Mouse (Mus musculus) layer of hippocampus, postnatal 10 days (tissue): ENCODE results near the gene Gm17727. TPM values are rescaled to one million over a fixed set of nuclear protein-coding genes. Genes with fewer than 3 reads are reported as not detected.
"Not testable (repeated sequence)": the region's sequence is repeated elsewhere in the genome, so short reads cannot be mapped to it uniquely, and the experiment has no call there.

Experiments
- DNase-seq, 2 experiments: peaks; one replicate each; pipeline ENCODE4 v3.0.0; 2021; ENCODE audit warnings: low spot score in 2 of 2
- long read RNA-seq: library from polyadenylated mRNA; stranded (forward); transcript quantifications from one replicate; pipeline ENCODE4 v2.0.0, GENCODE M21; 2023
- total RNA-seq, 2 experiments: library from RNA; stranded (reverse); gene quantifications; 2 replicates each; pipeline ENCODE4 v1.2.3; 2021

Gene Gm17727
- not detected for total RNA-seq
- long read RNA-seq = 0 reads

DNA sequence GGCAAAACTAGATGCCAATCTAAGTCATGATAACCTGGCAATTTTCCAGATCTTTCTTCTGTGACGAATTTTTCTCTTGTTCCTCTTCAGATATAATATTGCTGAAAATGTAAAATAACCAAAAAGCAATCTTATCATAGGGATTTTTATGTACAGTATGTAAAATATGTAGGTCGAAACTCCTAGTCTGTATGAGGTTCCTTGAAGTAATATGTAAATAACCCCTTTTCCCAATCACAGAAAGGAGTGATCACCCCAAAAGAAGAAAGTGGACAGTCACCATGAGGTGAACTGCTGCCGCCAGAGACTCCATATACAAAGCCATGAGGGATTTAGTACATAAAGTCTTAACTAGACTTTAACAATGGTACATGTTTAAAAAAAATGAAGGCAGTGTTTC, at the start of gene Gm17727:
TSS of gene Gm17727 (minus strand) at position 101 of the 400 bp plus-strand sequence.
- DNase-seq = no peak

DNA sequence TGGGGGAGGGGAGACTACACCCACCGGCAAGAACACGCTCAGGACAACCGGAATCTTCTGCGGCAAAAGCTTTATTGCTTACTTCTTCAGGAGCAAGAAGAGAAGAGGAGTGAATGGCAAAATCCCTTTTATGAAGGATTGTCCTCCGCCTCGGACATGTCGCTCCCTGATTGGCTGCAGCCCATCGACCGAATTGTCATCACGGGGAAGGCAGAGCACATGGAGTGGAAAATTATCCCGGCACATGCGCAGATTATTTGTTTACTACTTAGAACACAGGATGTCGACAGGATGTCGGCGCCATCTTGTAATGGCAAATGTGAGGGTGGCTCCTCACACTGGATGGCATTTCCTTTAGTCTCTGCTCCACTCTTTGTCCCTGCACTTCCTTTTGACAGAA, 40.0 kb upstream of the Gm17727 start:
- not testable (repeated sequence) for DNase-seq

DNA sequence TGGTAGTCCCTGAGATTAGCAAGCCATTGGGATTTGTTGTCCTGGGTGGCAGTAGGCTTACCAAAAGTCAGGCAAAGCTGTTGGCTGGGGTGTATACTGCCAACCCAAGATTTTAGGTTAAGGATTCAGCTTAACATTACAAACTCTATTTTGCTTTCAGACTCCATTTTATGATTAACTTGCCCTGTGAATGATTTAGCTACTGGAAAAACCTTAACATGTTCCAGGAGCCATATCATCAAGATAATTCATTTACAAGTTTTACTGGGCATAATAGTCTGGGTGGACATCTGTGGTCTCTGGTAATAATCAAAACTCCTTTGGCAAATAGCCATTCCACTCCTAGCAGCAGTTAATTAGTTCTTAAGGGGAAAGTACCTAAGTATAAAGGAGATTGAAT, 20.2 kb upstream of the Gm17727 start:
- DNase-seq = no peak

DNA sequence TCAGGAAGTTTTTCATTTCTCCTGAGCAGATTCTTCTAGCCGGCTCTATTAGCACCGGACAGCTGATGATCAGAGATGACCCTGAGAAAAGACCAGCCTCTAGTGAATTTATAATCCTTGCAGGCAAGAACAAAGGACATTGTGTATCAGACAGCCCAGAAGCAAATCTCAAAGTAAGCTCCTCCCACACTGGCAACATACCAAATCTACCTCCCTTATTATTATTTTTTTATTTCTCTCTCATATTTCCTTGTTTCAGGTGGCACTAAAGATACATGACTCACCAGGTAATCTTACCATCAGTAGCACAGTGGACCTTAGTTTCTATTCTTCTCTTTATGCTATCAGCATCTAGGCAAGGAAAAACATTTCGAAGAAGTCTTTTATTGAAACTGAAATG, 12.1 kb upstream of the Gm17727 start, which contains the start of the genes Gm27235 and D730048I06Rik:
TSS of gene Gm27235 (minus strand) at position 101 of the 400 bp plus-strand sequence.
TSS of gene D730048I06Rik (minus strand) at position 112 of the 400 bp plus-strand sequence.
- DNase-seq = no peak

DNA sequence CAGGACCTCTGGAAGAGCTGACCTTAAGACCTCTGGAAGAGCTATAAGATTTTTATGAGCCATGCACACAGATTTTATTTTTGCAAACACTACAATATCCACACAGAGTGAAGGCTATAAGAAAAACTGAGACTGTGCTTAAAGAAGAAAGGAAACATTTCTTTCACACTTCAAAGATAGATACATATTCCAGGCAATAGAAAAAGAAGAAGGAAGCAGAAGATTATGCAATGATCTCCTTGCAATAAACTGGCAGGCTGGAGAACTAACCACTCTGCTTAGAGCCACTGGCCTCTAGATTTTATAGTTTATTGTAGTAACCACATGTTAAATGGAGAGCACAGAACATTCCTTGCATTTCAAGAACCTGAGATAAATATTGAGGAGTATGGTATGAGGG, 21.1 kb downstream of the Gm17727 start:
- DNase-seq = no peak

DNA sequence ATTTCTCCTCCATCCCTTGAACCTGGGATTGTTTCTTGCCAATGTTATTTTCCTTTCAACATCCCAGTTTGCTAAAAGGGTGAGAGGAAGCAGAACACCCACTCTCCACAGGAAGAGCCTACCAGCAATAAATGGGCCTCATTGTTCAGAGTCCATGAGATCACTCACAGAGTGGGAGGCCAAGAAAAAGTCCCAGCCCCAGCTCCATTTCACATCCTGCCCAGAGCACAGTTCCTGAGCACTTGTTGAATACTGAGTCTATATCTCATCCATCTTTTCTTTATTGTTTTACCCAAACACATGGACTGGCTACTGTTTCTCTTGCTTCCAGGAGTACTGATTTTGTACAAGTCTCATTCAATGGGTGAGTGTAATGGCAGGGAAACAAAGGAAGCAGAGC, 37.2 kb downstream of the Gm17727 start, which contains the start of gene Gm17677:
TSS of gene Gm17677 (plus strand) at position 301 of the 400 bp plus-strand sequence.
- no peak for DNase-seq

Other genes starting within 250 kb of the Gm17727 start
- gene Ddx25, start 219.6 kb downstream of the Gm17727 start, total RNA-seq = 10 to 100 TPM; 15.2 to 16.1 TPM
- 10 to 100 TPM; 12.0 to 13.4 TPM for gene Pus3, start 219.5 kb downstream of the Gm17727 start, total RNA-seq
- 1 to 10 TPM; 1.5 to 2.3 TPM for gene Pate2, start 207.8 kb downstream of the Gm17727 start, total RNA-seq
- gene Hyls1, start 207.7 kb downstream of the Gm17727 start, total RNA-seq = 10 to 100 TPM; 12.5 to 14.6 TPM
- not detected for gene Pate4, start 166.2 kb downstream of the Gm17727 start, total RNA-seq
- gene Pate3, start 129.9 kb downstream of the Gm17727 start, total RNA-seq = not detected
- gene Pate1, start 90.7 kb downstream of the Gm17727 start, total RNA-seq = not detected
- not detected for gene Gm17677, start 37.1 kb downstream of the Gm17727 start, total RNA-seq
- gene Gm27235, start 12.0 kb upstream of the Gm17727 start, total RNA-seq = not detected
- not detected for gene D730048I06Rik, start 12.0 kb upstream of the Gm17727 start, total RNA-seq
- not detected for gene 9230110F15Rik, start 66.0 kb upstream of the Gm17727 start, total RNA-seq
- gene 9230113P08Rik, start 130.3 kb upstream of the Gm17727 start, total RNA-seq = under 1 TPM in 1 of 2 experiments, not detected in 1; 0.22 TPM